Mouse (Mus musculus) ES-Bruce4 (cell line): ENCODE data around the gene Sh3rf1. TPM values are rescaled to one million over a fixed set of nuclear protein-coding genes. Genes with fewer than 3 reads are reported as not detected.

Experiments
- H3K27ac ChIP-seq: 2 replicates; pipeline ENCODE4 v1.5.1; 2012; ENCODE audit warnings: low read length, inconsistent platforms; ENCODE audit not compliant: insufficient read depth
- H3K27me3 ChIP-seq: 2 replicates; pipeline ENCODE4 v1.6.1; 2012; ENCODE audit warnings: mild to moderate bottlenecking, low read length, inconsistent platforms; ENCODE audit not compliant: control insufficient read depth, poor library complexity, insufficient read depth, severe bottlenecking
- H3K36me3 ChIP-seq: 2 replicates; pipeline ENCODE4 v1.6.1; 2012; ENCODE audit warnings: inconsistent platforms, mild to moderate bottlenecking, low read length, moderate library complexity; ENCODE audit not compliant: control insufficient read depth, poor library complexity, insufficient read depth, severe bottlenecking
- H3K4me1 ChIP-seq: one replicate; pipeline ENCODE4 v1.8.1; 2011; ENCODE audit warnings: low read length; ENCODE audit not compliant: control insufficient read depth, insufficient read depth
- H3K4me3 ChIP-seq: 2 replicates; pipeline ENCODE4 v1.5.1; 2011; ENCODE audit warnings: low read depth, mild to moderate bottlenecking, low read length
- H3K9ac ChIP-seq: 2 replicates; pipeline ENCODE4 v1.6.1; 2012; ENCODE audit warnings: low read depth, mild to moderate bottlenecking, inconsistent platforms; ENCODE audit not compliant: poor library complexity, severe bottlenecking
- H3K9me3 ChIP-seq: replicated peaks from 2 replicates; pipeline ENCODE4 v1.6.1; 2012; ENCODE audit warnings: mild to moderate bottlenecking, low read length, inconsistent platforms; ENCODE audit not compliant: control insufficient read depth, poor library complexity, insufficient read depth, severe bottlenecking
- CTCF ChIP-seq: IDR thresholded peaks from one replicate; pipeline ENCODE4 v1.8.1; 2011; ENCODE audit warnings: low read depth, low read length
- EP300 ChIP-seq: IDR thresholded peaks from 2 replicates; pipeline ENCODE4 v1.6.1; 2011; ENCODE audit warnings: low read depth, low read length; ENCODE audit not compliant: insufficient read depth
- POLR2A ChIP-seq: IDR thresholded peaks from one replicate; pipeline ENCODE4 v1.8.1; 2011; ENCODE audit warnings: low read length; ENCODE audit not compliant: insufficient read depth
- polyA plus RNA-seq: library from polyadenylated mRNA; stranded (reverse); fragments of >200 nt; gene quantifications from 2 replicates; pipeline ENCODE4 v1.2.4, GENCODE M21; 2011; ENCODE audit warnings: low read depth; ENCODE audit not compliant: missing spikeins, insufficient read depth, insufficient read length

The Sh3rf1 gene
- polyA plus RNA-seq, 1 experiment: 19.0 TPM

DNA sequence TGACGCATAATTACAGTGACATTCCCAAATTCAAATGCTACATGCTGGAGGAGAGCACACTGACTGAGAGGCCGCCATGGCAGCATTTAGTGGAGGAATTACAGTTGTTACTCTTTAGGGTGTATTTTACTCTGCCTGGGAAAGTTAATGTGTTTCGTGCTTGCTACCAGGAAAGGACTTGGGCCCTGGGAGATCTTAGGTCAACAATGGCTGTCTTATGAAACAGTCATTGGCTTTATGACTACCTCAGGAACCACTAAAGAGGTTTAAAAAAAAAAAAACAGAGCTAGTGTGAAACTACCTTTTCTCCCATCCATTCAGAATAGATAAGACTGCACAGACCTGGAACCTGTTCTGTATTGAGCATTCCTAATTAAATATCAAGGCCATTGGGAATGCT lies 195.8 kb downstream of the Sh3rf1 start:
- no peak overlapping the region for H3K4me3 ChIP-seq
- 0 out of 2 replicates have a peak, but pooled peaks cover 1% of the 10 kb centered on the region for H3K27me3 ChIP-seq
- H3K9ac ChIP-seq: no peak overlapping the region
- peaks cover 1% of the 10 kb centered on the region for H3K4me1 ChIP-seq
- H3K36me3 ChIP-seq: no peaks in the 10 kb centered on the region
- no peak overlapping the region for H3K27ac ChIP-seq
- TF ChIP-seq POLR2A (no peak), EP300 (no peak)
- peaks cover 9% of the 10 kb centered on the region for H3K9me3 ChIP-seq

DNA sequence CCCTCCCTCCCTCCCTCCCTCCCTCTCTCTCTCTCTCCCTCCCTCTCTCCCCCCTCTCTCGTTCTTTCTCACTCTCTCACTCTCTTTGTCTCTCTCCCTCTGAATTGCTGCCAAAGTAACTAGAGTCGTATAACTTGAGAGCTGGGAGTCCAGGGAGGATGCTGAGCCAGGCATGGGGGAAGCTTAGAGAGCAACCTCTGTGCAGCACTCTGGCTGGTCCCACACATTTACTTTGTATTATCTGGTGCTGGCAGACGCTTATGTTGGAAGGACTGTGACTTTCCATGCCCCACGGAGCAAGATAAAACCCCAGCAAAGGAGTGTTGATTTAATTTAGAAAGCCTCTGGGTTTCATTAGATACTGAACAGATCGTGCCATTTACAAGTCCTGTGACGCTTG lies 196.5 kb downstream of the Sh3rf1 start:
- Histone ChIP-seq H3K27me3 (0 out of 2 replicates have a peak, but pooled peaks cover 1% of the 10 kb centered on the region), H3K4me1 (peaks cover 1% of the 10 kb centered on the region), H3K36me3 (no peaks in the 10 kb centered on the region), H3K9me3 (peaks cover 9% of the 10 kb centered on the region), H3K27ac (no peak overlapping the region), H3K4me3 (no peak overlapping the region), H3K9ac (no peak overlapping the region)
- no peak for TF ChIP-seq POLR2A
- no peak for TF ChIP-seq CTCF
- no peak for TF ChIP-seq EP300

DNA sequence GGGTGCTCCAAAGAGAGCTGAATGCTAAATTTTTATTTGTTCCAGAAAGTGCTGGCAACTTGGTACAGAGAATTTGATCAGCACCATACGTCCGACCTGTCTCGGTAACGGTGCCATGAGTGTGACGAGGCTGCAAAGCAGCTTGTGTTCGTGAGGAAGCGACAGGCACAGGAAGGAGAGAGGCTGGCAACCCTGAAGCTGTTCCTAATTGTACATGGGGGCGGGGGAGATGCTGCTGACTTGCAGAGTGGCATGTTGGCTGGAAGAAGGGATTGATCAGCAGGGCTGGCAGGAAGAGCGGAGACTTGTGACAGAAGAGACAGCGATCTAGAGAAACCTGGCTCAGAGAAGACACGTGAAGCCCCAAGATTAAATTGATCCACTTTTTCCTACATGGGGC lies 197.9 kb downstream of the Sh3rf1 start:
- no peak for TF ChIP-seq CTCF
- no peak for TF ChIP-seq POLR2A
- no peak for TF ChIP-seq EP300
- Histone ChIP-seq H3K27me3 (0 out of 2 replicates have a peak, but pooled peaks cover 1% of the 10 kb centered on the region), H3K4me3 (no peak overlapping the region), H3K36me3 (no peaks in the 10 kb centered on the region), H3K9ac (no peak overlapping the region), H3K27ac (no peak overlapping the region), H3K9me3 (peaks cover 9% of the 10 kb centered on the region), H3K4me1 (peaks cover 1% of the 10 kb centered on the region)

DNA sequence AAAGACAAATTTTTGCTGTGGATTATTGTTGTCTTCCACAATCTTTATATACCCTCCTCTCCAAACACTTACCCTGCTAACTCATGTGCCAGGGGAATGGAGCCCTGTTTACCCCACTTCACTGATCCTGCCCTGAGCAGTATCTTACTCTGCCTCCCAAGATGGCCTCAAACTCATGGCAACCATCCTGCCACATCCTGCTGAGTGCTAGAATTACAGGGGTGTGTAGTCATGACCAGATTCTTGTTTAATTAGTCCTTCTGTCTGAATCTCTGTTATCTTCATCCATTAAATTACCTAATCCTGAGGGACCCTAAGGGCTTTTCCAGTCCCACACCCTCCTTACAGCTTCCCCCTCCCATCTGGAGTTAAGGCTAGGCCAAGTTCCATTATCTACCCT lies 201.5 kb downstream of the Sh3rf1 start:
- H3K9ac ChIP-seq: no peak overlapping the region
- no peak overlapping the region for H3K4me3 ChIP-seq
- H3K27me3 ChIP-seq: no peaks in the 10 kb centered on the region

DNA sequence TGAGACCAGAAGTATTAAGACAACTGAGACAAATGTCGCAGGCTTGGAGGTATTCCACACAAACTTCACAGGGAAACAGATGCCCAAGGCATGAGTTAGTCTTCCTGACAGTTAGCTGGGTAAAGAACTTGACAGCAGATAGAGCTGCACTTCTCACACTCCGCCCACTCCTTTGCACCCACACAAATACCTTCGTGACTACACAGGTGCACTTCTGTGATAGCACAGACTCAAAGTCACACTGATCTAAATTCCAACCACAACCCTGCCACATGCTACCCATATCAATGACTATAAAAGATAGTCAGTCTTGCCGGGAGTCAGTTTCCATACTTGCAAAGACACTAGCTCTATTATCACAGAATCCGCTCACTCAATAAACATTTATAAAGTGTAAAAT lies 202.4 kb downstream of the Sh3rf1 start:
- H3K27me3 ChIP-seq: no peaks in the 10 kb centered on the region

More for the DNA sequence above, 201.5 kb downstream of the Sh3rf1 start:
- Histone ChIP-seq H3K4me1 (peaks cover 2% of the 10 kb centered on the region), H3K36me3 (no peaks in the 10 kb centered on the region), H3K27ac (no peak overlapping the region), H3K9me3 (peaks cover 9% of the 10 kb centered on the region)
- TF ChIP-seq CTCF (no peak), POLR2A (no peak), EP300 (no peak)

DNA sequence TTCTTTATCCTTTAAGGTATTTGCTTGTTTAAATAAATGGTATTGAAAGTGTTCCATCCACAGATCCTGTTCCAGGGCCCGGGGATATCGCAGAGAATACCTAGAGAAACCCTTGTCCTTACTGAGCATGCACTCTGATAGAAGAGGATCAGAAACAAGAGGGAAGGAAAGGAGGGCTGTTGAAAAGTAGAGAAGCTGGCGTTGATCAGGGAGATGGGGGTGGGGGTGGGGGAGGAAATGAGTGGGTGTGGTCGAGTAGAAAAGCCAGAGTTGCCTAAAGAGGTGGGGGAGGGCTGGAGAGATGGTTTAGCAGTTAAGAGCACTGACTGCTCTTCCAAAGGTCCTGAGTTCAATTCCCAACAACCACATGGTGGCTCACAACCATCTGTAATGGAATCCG lies 203.0 kb downstream of the Sh3rf1 start:
- TF ChIP-seq CTCF: no peak
- no peak for TF ChIP-seq POLR2A
- TF ChIP-seq EP300: no peak
- Histone ChIP-seq H3K27me3 (no peaks in the 10 kb centered on the region), H3K27ac (no peak overlapping the region)

More for the DNA sequence above, 202.4 kb downstream of the Sh3rf1 start:
- Histone ChIP-seq H3K4me1 (peaks cover 2% of the 10 kb centered on the region), H3K36me3 (no peaks in the 10 kb centered on the region), H3K4me3 (no peak overlapping the region), H3K9ac (no peak overlapping the region), H3K27ac (no peak overlapping the region), H3K9me3 (peaks cover 9% of the 10 kb centered on the region)
- no peak for TF ChIP-seq EP300
- no peak for TF ChIP-seq POLR2A
- no peak for TF ChIP-seq CTCF

More for the DNA sequence above, 203.0 kb downstream of the Sh3rf1 start:
- H3K36me3 ChIP-seq: no peaks in the 10 kb centered on the region
- H3K4me1 ChIP-seq: peaks cover 2% of the 10 kb centered on the region
- no peak overlapping the region for H3K4me3 ChIP-seq
- H3K9ac ChIP-seq: no peak overlapping the region
- H3K9me3 ChIP-seq: peaks cover 9% of the 10 kb centered on the region
